Mouse (Mus musculus) embryonic fibroblast, embryonic 13.5 days (primary cell): ENCODE measurements around the gene Il1rapl2.

Experiments
- CTCF ChIP-seq: IDR thresholded peaks from 2 replicates; pipeline ENCODE4 v1.5.1; 2011; ENCODE audit warnings: mild to moderate bottlenecking, control low read depth, low read length, moderate library complexity, borderline replicate concordance; ENCODE audit not compliant: insufficient read depth
- POLR2A ChIP-seq: IDR thresholded peaks from 2 replicates; pipeline ENCODE4 v1.6.1; 2011; ENCODE audit warnings: low read depth, mild to moderate bottlenecking, control low read depth, low read length, moderate library complexity

DNA sequence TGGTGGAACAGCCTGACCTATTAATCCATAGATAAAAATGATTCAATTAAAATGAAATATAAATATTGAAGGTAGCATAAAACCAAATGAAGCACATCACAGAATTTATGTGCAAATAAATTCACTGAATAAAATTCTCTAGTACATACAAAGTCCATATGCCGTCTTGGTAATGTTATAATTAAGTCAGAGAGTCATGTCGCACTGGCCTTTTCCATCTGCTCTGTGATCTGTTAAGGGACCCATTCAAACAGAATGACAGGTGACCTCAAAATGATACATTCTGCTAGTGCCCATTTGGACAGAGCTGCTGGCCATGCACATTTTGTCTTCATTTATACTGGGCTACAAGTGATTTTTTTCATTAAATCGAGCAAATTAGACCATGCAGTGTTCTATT is 534.3 kb downstream of the Il1rapl2 start:
- no peak for TF ChIP-seq POLR2A
- TF ChIP-seq CTCF, result no peak
